8 mouse cellular contexts compared by ENCODE assay signal in the genomic region with DNA sequence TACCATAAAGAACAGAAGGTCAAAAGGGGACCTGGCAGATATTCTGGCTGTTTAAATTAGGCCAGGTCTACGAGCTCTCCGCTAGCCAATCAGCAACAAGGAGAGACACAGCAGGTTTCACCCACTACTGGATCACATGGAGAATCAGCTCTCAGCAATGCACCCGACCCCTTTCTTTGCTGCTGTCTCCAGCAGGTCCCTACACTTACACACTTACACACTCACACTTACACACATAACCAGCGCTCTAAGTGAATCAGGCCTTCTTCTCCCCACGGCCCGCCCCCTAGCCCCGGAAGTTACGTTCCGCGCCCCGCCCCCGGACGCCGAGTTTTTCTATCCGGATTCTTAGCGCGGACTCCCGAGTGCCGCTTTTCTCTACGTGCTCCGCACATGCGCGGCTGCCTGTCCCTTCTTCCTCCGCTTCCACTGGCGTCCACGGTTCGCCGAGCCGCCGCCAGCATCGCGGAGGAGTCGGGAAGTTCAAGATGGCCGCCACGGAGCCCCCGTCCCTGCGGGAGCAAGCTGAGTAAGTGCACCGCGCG. TPM values are rescaled to one million over a fixed set of nuclear protein-coding genes. Genes with fewer than 3 reads are reported as not detected.
DNase-seq lines count a peak whose midpoint lies in the region; ATAC-seq and TF ChIP-seq lines count a peak whose summit lies in the region.

A gene (plus strand): TSS at position 137 of the 545 bp plus-strand sequence.

- under 1% methylated on average over 39 of the region's 40 CpGs for WGBS in forebrain, embryonic 13.5 days
- WGBS in large intestine, adult 2 months = under 1% methylated on average over 40 of the region's 40 CpGs
- under 1% methylated on average over 40 of the region's 40 CpGs for WGBS in liver, postnatal 0 days (ENCODE audit: insufficient replicate concordance)
- 1% methylated on average over 40 of the region's 40 CpGs for WGBS in neural tube, embryonic 14.5 days

- ATAC-seq in cerebellum, adult (ENCODE audit: insufficient number of reproducible peaks, low FRiP score, low TSS enrichment) = peak; percentile 86
- ATAC-seq in forebrain, embryonic 13.5 days = peak; percentile 87
- peak; percentile 72 for ATAC-seq in liver, postnatal 0 days
- ATAC-seq in neural tube, embryonic 14.5 days (ENCODE audit: low read depth) = peak; percentile 87

- no peaks in the 10 kb centered on the region for H3K27me3 ChIP-seq in ES-Bruce4 (ENCODE audit: control insufficient read depth, insufficient read depth, low read length, poor library complexity, severe bottlenecking)
- H3K27me3 ChIP-seq in forebrain, embryonic 13.5 days = no peaks in the 10 kb centered on the region
- no peaks in the 10 kb centered on the region for H3K27me3 ChIP-seq in liver, postnatal 0 days (ENCODE audit: insufficient read depth, low read length)
- H3K27me3 ChIP-seq in neural tube, embryonic 14.5 days (ENCODE audit: control insufficient read depth, insufficient read depth, low read length) = no peaks in the 10 kb centered on the region

- intact Hi-C loops in heart, postnatal 10 days (cut with DNase I) = loop anchor here (10.0 kb wide), 1 partner anchor 830 kb away; no protein-coding TSS in a partner anchor

- TF ChIP-seq CTCF in ES-Bruce4 (IDR thresholded peaks at IDR 0.05; ENCODE audit: low read depth, low read length) = no peak
- no peak for TF ChIP-seq CTCF in liver, postnatal 0 days (IDR thresholded peaks at IDR 0.05; ENCODE audit: low read depth)

- H3K4me3 ChIP-seq in ES-Bruce4 (ENCODE audit: low read depth, low read length) = peak within 1 kb of the TSS; percentile 96
- peak within 1 kb of the TSS; percentile 85 for H3K4me3 ChIP-seq in forebrain, embryonic 13.5 days
- peak within 1 kb of the TSS; percentile 97 for H3K4me3 ChIP-seq in liver, postnatal 0 days (ENCODE audit: low read depth, low read length)
- H3K4me3 ChIP-seq in neural tube, embryonic 14.5 days (ENCODE audit: low read depth, low read length) = peak within 1 kb of the TSS; percentile 95

- peaks cover 2% of the 10 kb centered on the region for H3K4me1 ChIP-seq in ES-Bruce4 (ENCODE audit: control insufficient read depth, insufficient read depth, low read length)
- H3K4me1 ChIP-seq in forebrain, embryonic 13.5 days = peaks cover 22% of the 10 kb centered on the region
- peaks cover 29% of the 10 kb centered on the region for H3K4me1 ChIP-seq in liver, postnatal 0 days (ENCODE audit: insufficient read depth)
- peaks cover 16% of the 10 kb centered on the region for H3K4me1 ChIP-seq in neural tube, embryonic 14.5 days (ENCODE audit: control insufficient read depth, insufficient read depth, low read length)

- TF ChIP-seq EP300 in ES-Bruce4 (IDR thresholded peaks at IDR 0.05; ENCODE audit: insufficient read depth, low read depth, low read length) = no peak
- no peak for TF ChIP-seq EP300 in liver, postnatal 0 days (IDR thresholded peaks at IDR 0.05; ENCODE audit: low read depth)

- H3K9ac ChIP-seq in ES-Bruce4 (ENCODE audit: low read depth, poor library complexity, severe bottlenecking) = peak within 1 kb of the TSS; percentile 98
- peak within 1 kb of the TSS; percentile 94 for H3K9ac ChIP-seq in forebrain, embryonic 13.5 days
- H3K9ac ChIP-seq in liver, postnatal 0 days (replicated peaks) = peak within 1 kb of the TSS; percentile 94
- peak within 1 kb of the TSS; percentile 88 for H3K9ac ChIP-seq in neural tube, embryonic 14.5 days (replicated peaks; ENCODE audit: low read depth, low read length)

- peak within 1 kb of the TSS; percentile 66 for H3K4me2 ChIP-seq in forebrain, embryonic 13.5 days
- peak within 1 kb of the TSS; percentile 86 for H3K4me2 ChIP-seq in liver, postnatal 0 days (ENCODE audit: low read depth, low read length)
- H3K4me2 ChIP-seq in neural tube, embryonic 14.5 days (ENCODE audit: low read depth, low read length) = peak within 1 kb of the TSS; percentile 52

- H3K36me3 ChIP-seq in ES-Bruce4 (ENCODE audit: control insufficient read depth, insufficient read depth, low read length, poor library complexity, severe bottlenecking) = no peaks in the 10 kb centered on the region
- H3K36me3 ChIP-seq in forebrain, embryonic 13.5 days (ENCODE audit: poor library complexity, severe bottlenecking) = no peaks in the 10 kb centered on the region
- H3K36me3 ChIP-seq in liver, postnatal 0 days (replicated peaks; ENCODE audit: insufficient read depth, low read length) = 0 out of 2 replicates have a peak, but pooled peaks cover 3% of the 10 kb centered on the region
- no peaks in the 10 kb centered on the region for H3K36me3 ChIP-seq in neural tube, embryonic 14.5 days (ENCODE audit: control insufficient read depth, insufficient read depth, low read length)

- peak within 1 kb of the TSS; percentile 33 for H3K27ac ChIP-seq in ES-Bruce4 (ENCODE audit: insufficient read depth, low read length)
- H3K27ac ChIP-seq in forebrain, embryonic 13.5 days = peak within 1 kb of the TSS; percentile 96
- H3K27ac ChIP-seq in liver, postnatal 0 days (ENCODE audit: low read depth) = peak within 1 kb of the TSS; percentile 100
- peak within 1 kb of the TSS; percentile 92 for H3K27ac ChIP-seq in neural tube, embryonic 14.5 days (ENCODE audit: low read depth, low read length)

- H3K9me3 ChIP-seq in ES-Bruce4 (replicated peaks; ENCODE audit: control insufficient read depth, insufficient read depth, low read length, poor library complexity, severe bottlenecking) = no peaks in the 10 kb centered on the region
- no peaks in the 10 kb centered on the region for H3K9me3 ChIP-seq in forebrain, embryonic 13.5 days (replicated peaks)
- no peaks in the 10 kb centered on the region for H3K9me3 ChIP-seq in liver, postnatal 0 days (ENCODE audit: low read length)
- no peaks in the 10 kb centered on the region for H3K9me3 ChIP-seq in neural tube, embryonic 14.5 days (ENCODE audit: control insufficient read depth, low read length)

- TF ChIP-seq POLR2A in ES-Bruce4 (IDR thresholded peaks at IDR 0.05; ENCODE audit: insufficient read depth, low read length) = no peak

- peak; percentile 95 for DNase-seq in heart, postnatal 10 days
- peak; percentile 74 for DNase-seq in large intestine, adult 2 months (ENCODE audit: low read depth, low spot score)
- peak; percentile 93 for DNase-seq in liver, postnatal 0 days
- DNase-seq in testis, postnatal 10 days (ENCODE audit: low spot score) = peak; percentile 96

RNA-seq across cellular contexts. Expression of the gene that starts here (rescaled TPM):
- polyA plus RNA-seq in ES-Bruce4 (2011; ENCODE audit: insufficient read depth, insufficient read length, low read depth, missing spikeins) = 135 and 141 TPM in 2 replicates
- 83.6 and 89.6 TPM in 2 replicates for polyA plus RNA-seq in forebrain, embryonic 13.5 days (2015; fragmentation: Nextera tagmentation; extraction: Ambion mirVana)
- 10 to 100 TPM; 43.9 to 47.6 TPM for total RNA-seq in heart, postnatal 10 days (2021)
- 12.9 and 16.0 TPM in 2 replicates for polyA plus RNA-seq in large intestine, adult 2 months (2012; rRNA removed)
- polyA plus RNA-seq in liver, postnatal 0 days (2015; fragmentation: Nextera tagmentation; extraction: Ambion mirVana) = 33.4 and 37.0 TPM in 2 replicates
- polyA plus RNA-seq in neural tube, embryonic 14.5 days (2014; fragmentation: Nextera tagmentation; extraction: Ambion mirVana) = 74.4 and 78.0 TPM in 2 replicates

Comparison
In these comparisons a context has a peak if more than half of its experiments do, and no peak if none do; other contexts are left out.
1. Peak in every context shown above with its lines: DNase-seq, ATAC-seq, H3K4me3 ChIP-seq and H3K27ac ChIP-seq.
2. H3K27ac ChIP-seq: peak in every context shown above with its lines; median percentile 100 in liver, postnatal 0 days; 96 in forebrain, embryonic 13.5 days; 92 in neural tube, embryonic 14.5 days; 33 in ES-Bruce4.